Mouse (Mus musculus) lung, postnatal 10 days (tissue): ENCODE results near the gene Sppl3.
"Not testable (repeated sequence)": the region's sequence is repeated elsewhere in the genome, so short reads cannot be mapped to it uniquely, and the experiment has no call there.

ENCODE experiments used
- DNase-seq: peaks from one replicate; pipeline ENCODE4 v3.0.0; 2021

Sppl3 gene

GRCm38 (mm10) chr5:115043626-115044025 is 32.7 kb downstream of the Sppl3 start:
- DNase-seq, result no peak

- no peak for DNase-seq
Observed at GRCm38 (mm10) chr5:115045146-115045677, 34.3 kb downstream of the Sppl3 start.

- DNase-seq, result no peak
Observed at GRCm38 (mm10) chr5:115049692-115050091, 38.8 kb downstream of the Sppl3 start.

GRCm38 (mm10) chr5:115050776-115051175 is 39.8 kb downstream of the Sppl3 start:
- DNase-seq, result no peak

- peak; percentile 38 for DNase-seq
Observed at GRCm38 (mm10) chr5:115052546-115052945, 41.6 kb downstream of the Sppl3 start.

- peak; percentile 8 for DNase-seq
Observed at GRCm38 (mm10) chr5:115053791-115054396, 43.0 kb downstream of the Sppl3 start.

GRCm38 (mm10) chr5:115055418-115055817 is 44.5 kb downstream of the Sppl3 start:
- DNase-seq, result no peak

GRCm38 (mm10) chr5:115057153-115057552 is 46.2 kb downstream of the Sppl3 start:
- DNase-seq, result no peak

- no peak for DNase-seq
Observed at GRCm38 (mm10) chr5:115058584-115059297, 47.8 kb downstream of the Sppl3 start.

- DNase-seq, result no peak
Observed at GRCm38 (mm10) chr5:115060067-115060695, 49.2 kb downstream of the Sppl3 start.

- DNase-seq, result no peak
Observed at GRCm38 (mm10) chr5:115060977-115061376, 50.0 kb downstream of the Sppl3 start.

GRCm38 (mm10) chr5:115062566-115062965 is 51.6 kb downstream of the Sppl3 start:
- no peak for DNase-seq

GRCm38 (mm10) chr5:115063391-115063790 is 52.5 kb downstream of the Sppl3 start:
- DNase-seq, result no peak

GRCm38 (mm10) chr5:115066245-115066644 is 55.3 kb downstream of the Sppl3 start:
- no peak for DNase-seq

- DNase-seq, result no peak
Observed at GRCm38 (mm10) chr5:115068671-115069421, 57.9 kb downstream of the Sppl3 start.

GRCm38 (mm10) chr5:115069611-115070010 is 58.7 kb downstream of the Sppl3 start:
- DNase-seq, result no peak

- DNase-seq, result no peak
Observed at GRCm38 (mm10) chr5:115070457-115070856, 59.5 kb downstream of the Sppl3 start.

- DNase-seq, result peak; percentile 18
Observed at GRCm38 (mm10) chr5:115071096-115071901, 60.4 kb downstream of the Sppl3 start.

GRCm38 (mm10) chr5:115072143-115072542 is 61.2 kb downstream of the Sppl3 start:
- DNase-seq, result peak; percentile 37

- DNase-seq, result not testable (repeated sequence)
Observed at GRCm38 (mm10) chr5:115073306-115073705, 62.4 kb downstream of the Sppl3 start.

- no peak for DNase-seq
Observed at GRCm38 (mm10) chr5:115074749-115075148, 63.8 kb downstream of the Sppl3 start.
